Mouse (Mus musculus) embryonic facial prominence, embryonic 10.5 days (tissue): ENCODE measurements around the gene Nfe2. TPM values are rescaled to one million over a fixed set of nuclear protein-coding genes. Genes with fewer than 3 reads are reported as not detected.
"Not testable (repeated sequence)": the region's sequence is repeated elsewhere in the genome, so short reads cannot be mapped to it uniquely, and the experiment has no call there.

ENCODE experiments used
- DNase-seq: peaks from one replicate; pipeline ENCODE4 v3.0.0-alpha.2; 2017; ENCODE audit warnings: low spot score
- H3K27ac ChIP-seq: fragments of 300-500 bp; sonication (generic); replicated peaks from 2 replicates; pipeline ENCODE4 v1.5.1; 2016; ENCODE audit warnings: mild to moderate bottlenecking
- H3K27me3 ChIP-seq: fragments of 300-500 bp; sonication (generic); replicated peaks from 2 replicates; pipeline ENCODE4 v1.6.1; 2016; ENCODE audit warnings: low read depth, mild to moderate bottlenecking; ENCODE audit not compliant: poor library complexity, severe bottlenecking
- H3K36me3 ChIP-seq: fragments of 300-500 bp; sonication (generic); replicated peaks from 2 replicates; pipeline ENCODE4 v1.6.1; 2016; ENCODE audit warnings: mild to moderate bottlenecking, moderate library complexity
- H3K4me1 ChIP-seq: fragments of 300-500 bp; sonication (generic); 2 replicates; pipeline ENCODE4 v1.6.1; 2016
- H3K4me3 ChIP-seq: fragments of 300-500 bp; sonication (generic); 2 replicates; pipeline ENCODE4 v1.5.1; 2016; ENCODE audit warnings: mild to moderate bottlenecking, moderate library complexity
- H3K9me3 ChIP-seq: fragments of 300-500 bp; sonication (generic); 2 replicates; pipeline ENCODE4 v1.6.1; 2016; ENCODE audit warnings: mild to moderate bottlenecking
- WGBS: fragments of 180-500 bp; shearing (Covaris S2); methylation state at CpG from one replicate; pipeline ENCODE4 v1.1.7; 2016; 5-methylcytosine and 5-hydroxymethylcytosine counted together
- polyA plus RNA-seq: library from polyadenylated mRNA; unstranded; fragments of >200 nt; fragmentation: Nextera tagmentation; extraction: Ambion mirVana; gene quantifications from 2 replicates; pipeline ENCODE4 v1.2.1, GENCODE M21; 2016

Gene Nfe2
- polyA plus RNA-seq, 1 experiment from 2014 or later = 5.9 TPM

DNA sequence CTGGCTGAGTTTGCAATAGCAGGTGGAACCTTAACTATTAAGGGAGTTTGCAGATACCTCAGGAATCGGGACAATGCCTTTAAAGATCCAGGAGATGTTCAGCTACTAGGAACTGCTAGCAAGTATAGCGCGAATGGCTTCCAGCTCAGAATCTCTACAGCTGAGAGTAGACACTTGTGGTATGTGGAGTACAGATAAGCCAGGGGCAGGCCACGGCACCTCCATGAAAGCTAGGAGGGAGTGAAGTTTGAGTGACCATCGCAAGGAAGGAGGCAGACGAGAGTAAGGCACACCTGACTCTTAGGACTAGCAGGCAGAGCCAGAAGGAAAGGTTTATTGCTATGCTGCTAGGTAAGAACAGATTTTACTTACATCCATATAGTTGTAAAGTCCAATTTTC lies 12.6 kb downstream of the Nfe2 start:
- H3K4me3 ChIP-seq = 0 out of 2 replicates have a peak overlapping the region, but pooled peaks have one; percentile 28
- 82% methylated on average over 6 of the region's 6 CpGs for WGBS
- no peak for DNase-seq
- no peaks in the 10 kb centered on the region for H3K27me3 ChIP-seq
- peaks cover 31% of the 10 kb centered on the region for H3K4me1 ChIP-seq
- peaks cover 87% of the 10 kb centered on the region for H3K36me3 ChIP-seq
- no peaks in the 10 kb centered on the region for H3K9me3 ChIP-seq
- no peak overlapping the region for H3K27ac ChIP-seq

DNA sequence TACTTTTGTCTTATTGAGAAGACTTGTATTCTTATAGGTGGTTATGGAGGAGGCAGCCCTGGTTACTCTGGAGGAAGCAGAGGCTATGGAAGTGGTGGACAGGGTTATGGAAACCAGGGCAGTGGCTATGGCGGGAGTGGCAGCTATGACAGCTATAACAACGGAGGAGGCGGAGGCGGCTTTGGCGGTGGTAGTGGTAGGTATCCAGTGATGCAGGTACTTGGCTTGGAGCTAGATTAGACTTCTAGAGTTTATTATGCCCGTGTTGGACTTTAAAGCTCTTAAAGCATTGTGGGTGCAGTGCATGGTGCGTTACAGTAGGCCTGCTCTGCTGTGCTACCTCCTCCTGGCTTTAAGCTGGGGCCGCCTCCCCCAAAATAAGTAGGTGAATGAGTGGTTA lies 15.3 kb downstream of the Nfe2 start:
- H3K4me3 ChIP-seq = peak overlapping the region; percentile 81
- no peaks in the 10 kb centered on the region for H3K9me3 ChIP-seq
- no peak overlapping the region for H3K27ac ChIP-seq
- DNase-seq = no peak
- H3K36me3 ChIP-seq = peaks cover 68% of the 10 kb centered on the region
- no peaks in the 10 kb centered on the region for H3K27me3 ChIP-seq
- WGBS = 74% methylated on average over 8 of the region's 8 CpGs
- peaks cover 32% of the 10 kb centered on the region for H3K4me1 ChIP-seq

DNA sequence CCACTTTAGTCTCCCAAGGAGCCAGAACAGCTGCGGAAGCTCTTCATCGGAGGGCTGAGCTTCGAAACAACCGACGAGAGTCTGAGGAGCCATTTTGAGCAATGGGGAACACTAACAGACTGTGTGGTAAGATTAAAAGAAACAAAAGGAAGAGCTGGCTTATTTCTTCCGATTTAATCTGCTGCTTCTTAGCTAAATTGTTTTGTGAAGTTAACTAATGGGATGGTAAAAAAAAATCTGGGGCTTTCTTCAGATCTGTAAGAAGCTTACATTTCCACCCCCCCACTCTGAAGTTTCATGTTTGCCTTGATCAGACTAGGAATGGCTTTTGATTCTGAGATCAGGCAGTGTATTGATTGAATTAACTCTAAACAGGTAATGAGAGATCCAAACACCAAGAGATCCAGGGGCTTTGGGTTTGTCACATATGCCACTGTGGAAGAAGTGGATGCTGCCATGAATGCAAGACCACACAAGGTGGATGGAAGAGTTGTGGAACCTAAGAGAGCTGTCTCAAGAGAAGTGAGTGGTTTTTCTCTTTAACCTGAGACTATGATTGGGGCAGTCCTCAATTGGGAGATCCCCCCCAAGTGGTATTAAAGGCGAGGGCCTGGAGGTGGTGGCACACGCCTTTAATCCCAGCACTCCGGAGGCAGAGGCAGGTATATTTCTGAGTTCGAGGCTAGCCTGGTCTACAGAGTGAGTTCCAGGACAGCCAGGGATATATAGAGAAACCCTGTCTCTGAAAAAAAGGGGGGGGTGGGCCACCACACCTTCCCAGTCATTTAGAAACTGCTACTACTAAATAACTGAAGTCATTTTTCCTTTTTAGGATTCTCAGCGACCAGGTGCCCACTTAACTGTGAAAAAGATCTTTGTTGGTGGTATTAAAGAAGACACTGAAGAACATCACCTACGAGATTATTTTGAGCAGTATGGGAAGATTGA lies 16.9 kb downstream of the Nfe2 start:
- peak overlapping the region; percentile 81 for H3K4me3 ChIP-seq
- peak overlapping the region; percentile 98 for H3K27ac ChIP-seq
- WGBS = 15% methylated on average over 12 of the region's 12 CpGs
- not testable (repeated sequence) for DNase-seq, H3K27me3 ChIP-seq, H3K9me3 ChIP-seq
- peaks cover 64% of the 10 kb centered on the region for H3K36me3 ChIP-seq
- H3K4me1 ChIP-seq = peaks cover 34% of the 10 kb centered on the region

DNA sequence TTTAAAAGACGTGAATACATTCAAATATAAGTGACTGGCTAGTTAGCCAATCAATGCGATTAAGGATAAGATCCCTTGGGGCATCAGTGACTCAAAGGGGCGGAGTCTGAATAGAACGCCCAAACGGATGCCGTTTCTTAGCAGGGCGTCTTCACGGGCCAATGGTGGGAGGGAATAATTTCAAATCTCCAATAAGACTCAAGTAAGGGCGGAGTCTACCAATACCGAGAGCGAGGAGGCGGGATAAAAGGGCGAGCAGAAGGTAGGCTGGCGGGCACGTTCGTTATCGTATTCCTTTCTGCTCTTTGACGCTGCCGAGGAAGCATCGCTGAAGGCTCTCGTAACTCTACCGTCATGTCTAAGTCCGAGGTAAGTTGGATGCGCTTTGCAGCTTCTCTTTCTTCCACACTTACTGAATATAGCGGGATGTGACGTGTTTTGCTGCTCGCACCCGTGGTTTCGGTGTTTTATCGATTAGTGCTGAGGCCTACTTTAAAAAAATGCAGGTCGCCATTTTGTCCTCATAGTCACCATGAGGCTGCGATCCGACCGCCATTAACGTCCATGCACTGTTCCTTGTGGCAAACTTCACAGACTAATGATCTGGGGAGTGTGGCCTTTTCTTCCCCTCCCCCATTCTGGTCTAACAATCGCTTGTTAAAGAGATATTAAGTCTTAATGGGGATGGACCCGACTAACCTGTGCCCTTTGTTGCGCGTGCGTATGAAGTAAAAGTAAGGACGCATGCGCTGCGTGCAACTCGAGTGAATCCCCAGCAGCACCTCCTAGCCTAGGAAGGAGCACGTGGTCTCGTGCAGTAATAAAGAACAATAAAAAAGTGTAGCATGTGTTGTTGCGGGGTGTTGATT lies 17.8 kb downstream of the Nfe2 start, which contains the start of gene Hnrnpa1:
Gene Hnrnpa1, plus strand, starts transcription at position 273 of the 869 bp plus-strand sequence.
- peak; percentile 93 for DNase-seq
- Histone ChIP-seq H3K27me3 (no peaks in the 10 kb centered on the region), H3K36me3 (peaks cover 64% of the 10 kb centered on the region), H3K4me1 (peaks cover 34% of the 10 kb centered on the region), H3K9me3 (0 out of 2 replicates have a peak, but pooled peaks cover 2% of the 10 kb centered on the region), H3K4me3 (peak within 1 kb of the TSS; percentile 81), H3K27ac (peak within 1 kb of the TSS; percentile 98)
- under 1% methylated on average over 47 of the region's 47 CpGs for WGBS

DNA sequence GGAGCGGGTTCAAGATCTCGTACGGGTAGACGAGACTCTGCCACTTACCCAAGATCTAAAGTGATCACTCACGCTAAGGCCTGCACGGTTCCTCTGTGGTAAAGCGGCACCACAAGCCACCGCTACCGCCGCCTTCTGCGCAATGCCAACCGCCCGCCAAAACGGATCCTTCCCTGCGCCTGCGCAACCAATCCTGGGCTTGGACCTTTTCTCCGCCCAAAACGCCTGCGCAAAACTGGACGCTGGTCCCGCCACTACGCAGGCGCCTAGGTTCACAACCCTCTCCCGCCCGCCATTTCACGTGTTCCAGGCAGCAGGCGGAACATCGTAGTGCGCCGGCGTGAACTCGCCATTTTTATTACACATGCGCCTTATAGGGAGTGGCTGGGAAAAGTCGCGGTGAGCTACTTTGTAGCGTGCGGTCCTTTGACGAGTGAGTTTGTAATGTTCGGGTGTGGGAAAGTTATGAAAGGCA lies 18.5 kb downstream of the Nfe2 start, which contains the start of gene Cbx5:
Gene Cbx5, minus strand, starts transcription at position 132 of the 475 bp plus-strand sequence.
- Histone ChIP-seq H3K36me3 (peaks cover 64% of the 10 kb centered on the region), H3K27me3 (no peaks in the 10 kb centered on the region), H3K9me3 (peaks cover 2% of the 10 kb centered on the region; the same call in 1 of the 2 replicates), H3K27ac (peak within 1 kb of the TSS; percentile 98), H3K4me1 (peaks cover 32% of the 10 kb centered on the region), H3K4me3 (peak within 1 kb of the TSS; percentile 81)
- WGBS = under 1% methylated on average over 39 of the region's 39 CpGs
- DNase-seq = peak; percentile 97

DNA sequence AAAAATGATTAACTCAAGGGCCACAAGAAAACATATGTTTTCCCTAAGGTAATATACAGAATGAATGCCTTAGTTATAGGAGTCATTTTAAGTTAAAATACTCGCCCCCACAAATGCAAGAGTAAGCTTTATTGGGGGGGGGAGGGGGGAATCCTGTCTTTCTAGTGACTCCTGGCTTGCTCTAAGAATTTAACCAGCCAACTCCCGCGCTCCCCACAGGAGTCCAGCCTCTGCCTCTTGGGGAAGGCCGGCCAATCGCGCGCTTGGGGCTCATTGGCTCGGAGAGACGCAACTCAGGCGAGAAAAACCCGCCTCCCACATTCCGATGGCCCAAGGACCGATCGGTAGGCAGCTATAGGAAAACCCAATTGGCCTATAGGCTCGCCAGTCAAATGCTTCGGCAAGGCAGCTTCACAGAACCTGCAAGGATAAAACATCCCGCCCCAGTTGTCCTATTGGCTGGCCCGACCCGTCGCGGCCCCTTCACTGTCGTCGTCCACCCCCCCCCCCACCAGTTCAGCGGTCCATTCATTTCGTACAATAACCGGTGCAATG lies 19.0 kb downstream of the Nfe2 start:
- H3K27ac ChIP-seq = peak overlapping the region; percentile 98
- H3K36me3 ChIP-seq = peaks cover 68% of the 10 kb centered on the region

DNA sequence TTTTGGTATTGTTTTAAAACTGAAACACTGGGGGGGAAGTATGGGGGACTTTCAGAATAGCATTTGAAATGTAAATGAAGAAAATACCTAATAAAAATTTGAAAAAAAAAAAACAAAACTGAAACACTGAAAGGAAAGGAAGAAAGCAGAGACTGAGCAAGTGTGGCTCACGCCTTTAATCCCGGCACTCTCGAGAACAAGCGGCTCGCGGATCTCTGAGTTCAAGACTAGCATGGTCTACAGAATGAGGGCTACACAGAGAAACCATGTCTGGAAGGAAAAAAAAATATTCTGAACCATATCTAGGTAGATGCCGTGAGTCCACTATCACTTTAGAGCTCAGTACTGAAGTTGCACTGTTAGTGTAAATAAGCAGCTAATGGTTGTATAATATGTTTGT lies 20.9 kb downstream of the Nfe2 start:
- Histone ChIP-seq H3K27me3 (no peaks in the 10 kb centered on the region), H3K36me3 (peaks cover 60% of the 10 kb centered on the region), H3K4me3 (no peak overlapping the region), H3K4me1 (peaks cover 15% of the 10 kb centered on the region), H3K9me3 (peaks cover 2% of the 10 kb centered on the region; the same call in 1 of the 2 replicates), H3K27ac (no peak overlapping the region)
- WGBS = 94% methylated on average over 7 of the region's 7 CpGs
- no peak for DNase-seq

More for the DNA sequence above, 19.0 kb downstream of the Nfe2 start:
- H3K27me3 ChIP-seq = no peaks in the 10 kb centered on the region
- H3K4me3 ChIP-seq = peak overlapping the region; percentile 81
- under 1% methylated on average over 26 of the region's 26 CpGs for WGBS
- H3K9me3 ChIP-seq = peaks cover 2% of the 10 kb centered on the region; the same call in 1 of the 2 replicates
- peaks cover 32% of the 10 kb centered on the region for H3K4me1 ChIP-seq
- DNase-seq = peak; percentile 96

DNA sequence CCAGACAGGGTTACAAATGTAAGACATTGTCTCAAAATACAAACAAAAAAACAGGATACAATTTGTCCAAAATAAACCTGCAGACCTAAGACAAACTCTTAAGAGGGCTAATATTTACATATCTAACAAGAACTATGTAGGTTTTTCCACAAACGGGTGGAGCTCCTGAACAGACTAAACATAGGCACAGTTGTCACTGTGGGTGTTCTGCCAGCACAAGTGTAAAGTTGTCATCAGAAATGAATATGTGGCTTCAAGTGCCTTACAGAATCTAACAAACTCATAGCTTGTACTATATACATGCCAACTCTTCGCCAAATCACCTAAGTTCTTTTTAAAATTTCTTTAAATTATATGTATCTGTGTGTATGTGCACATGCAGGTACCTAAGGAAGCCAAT lies 25.1 kb downstream of the Nfe2 start:
- no peak for DNase-seq

DNA sequence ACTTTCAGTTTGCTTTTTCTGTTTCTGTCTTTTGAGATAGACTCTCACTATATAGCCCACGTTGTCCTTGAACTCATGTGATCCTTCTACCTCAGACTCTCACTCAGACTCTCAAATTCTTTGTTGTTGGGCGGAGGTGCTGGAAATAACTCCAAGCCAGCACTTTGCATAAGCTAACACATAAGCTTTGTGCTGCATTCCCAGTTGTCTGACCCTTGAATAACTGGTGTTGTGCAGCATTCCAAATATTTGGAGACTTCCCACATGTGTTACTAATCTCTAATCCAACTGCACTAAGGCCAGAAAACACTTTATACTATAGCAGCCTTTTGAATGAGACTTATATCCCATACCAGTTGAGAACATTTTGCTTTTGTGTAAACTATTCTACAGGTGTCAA lies 29.3 kb downstream of the Nfe2 start:
- 86% methylated on average over 2 of the region's 2 CpGs for WGBS
- Histone ChIP-seq H3K4me3 (no peak overlapping the region), H3K9me3 (no peaks in the 10 kb centered on the region), H3K4me1 (no peaks in the 10 kb centered on the region; the same call in 1 of the 2 replicates), H3K27ac (no peak overlapping the region), H3K27me3 (no peaks in the 10 kb centered on the region), H3K36me3 (peaks cover 20% of the 10 kb centered on the region)
- DNase-seq = no peak

More for the DNA sequence above, 25.1 kb downstream of the Nfe2 start:
- Histone ChIP-seq H3K4me1 (peaks cover 4% of the 10 kb centered on the region), H3K27me3 (no peaks in the 10 kb centered on the region), H3K36me3 (peaks cover 47% of the 10 kb centered on the region), H3K4me3 (no peak overlapping the region), H3K27ac (no peak overlapping the region), H3K9me3 (peaks cover 2% of the 10 kb centered on the region; the same call in 1 of the 2 replicates)
- WGBS = 93% methylated on average over 2 of the region's 2 CpGs

DNA sequence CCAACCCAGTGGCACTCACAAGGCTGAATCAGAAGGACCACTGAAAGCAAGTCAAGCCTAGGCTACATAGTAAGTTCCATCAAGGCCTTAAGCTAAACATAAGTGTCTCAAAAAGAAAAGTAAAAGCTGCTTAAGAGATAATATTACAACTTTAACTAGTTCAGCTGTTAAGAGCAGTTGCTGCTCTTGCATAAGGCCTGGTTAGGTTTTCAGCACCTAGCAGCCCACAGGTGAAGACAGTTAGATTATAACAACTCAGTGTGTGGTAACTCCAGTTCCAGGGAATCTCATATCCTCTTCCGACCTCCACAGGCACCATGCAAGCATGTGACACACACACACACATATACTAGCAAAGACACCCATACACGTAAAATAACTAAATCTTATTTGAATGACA lies 30.6 kb downstream of the Nfe2 start:
- no peak overlapping the region for H3K4me3 ChIP-seq
- H3K36me3 ChIP-seq = peaks cover 24% of the 10 kb centered on the region
- H3K27ac ChIP-seq = no peak overlapping the region
- DNase-seq = no peak
- no peaks in the 10 kb centered on the region; the same call in 1 of the 2 replicates for H3K4me1 ChIP-seq
- no peaks in the 10 kb centered on the region for H3K9me3 ChIP-seq
- WGBS = 87% methylated on average over 2 of the region's 2 CpGs
- no peaks in the 10 kb centered on the region for H3K27me3 ChIP-seq

DNA sequence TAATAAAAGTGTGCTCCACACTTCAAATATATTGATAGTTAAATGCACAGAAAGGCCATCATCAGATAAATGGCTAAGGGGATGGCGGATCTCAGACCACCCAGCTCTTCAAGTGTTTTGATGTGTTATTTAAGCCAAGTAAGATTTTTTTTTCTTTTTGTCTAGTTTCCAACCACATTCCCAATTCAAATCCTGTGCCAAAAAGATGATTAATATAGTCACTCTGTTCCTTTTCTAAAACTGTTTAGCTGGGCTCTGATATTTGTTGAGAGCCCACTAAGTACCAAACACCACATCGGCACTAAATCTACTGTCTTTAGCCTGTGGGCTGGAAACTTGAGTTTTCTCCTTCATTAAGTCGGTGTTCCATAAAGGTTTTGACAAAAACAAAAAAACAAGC lies 31.2 kb downstream of the Nfe2 start:
- peaks cover 27% of the 10 kb centered on the region for H3K36me3 ChIP-seq
- H3K27me3 ChIP-seq = no peaks in the 10 kb centered on the region
- no peak for DNase-seq
- H3K4me1 ChIP-seq = no peaks in the 10 kb centered on the region; the same call in 1 of the 2 replicates
- H3K4me3 ChIP-seq = no peak overlapping the region
- WGBS = 94% methylated on average over 3 of the region's 3 CpGs
- no peak overlapping the region for H3K27ac ChIP-seq
- no peaks in the 10 kb centered on the region for H3K9me3 ChIP-seq

DNA sequence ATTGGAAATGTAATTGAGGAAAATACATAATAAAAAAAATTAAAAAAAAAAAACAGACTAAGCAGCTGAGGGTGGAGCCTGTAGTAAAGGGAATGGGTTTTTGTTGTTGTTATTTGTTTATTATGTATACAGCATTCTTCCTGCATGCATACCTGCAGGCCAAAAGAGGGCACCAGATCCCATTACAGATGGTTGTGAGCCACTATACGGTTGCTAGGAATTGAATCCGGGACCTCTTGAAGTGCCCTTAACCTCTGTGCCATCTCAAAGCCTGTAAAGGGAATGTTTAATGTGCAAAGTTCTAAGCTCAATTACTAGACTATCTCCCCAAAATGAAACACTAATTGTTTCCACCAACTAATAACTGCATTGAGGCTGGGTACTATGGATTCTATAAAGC lies 34.0 kb downstream of the Nfe2 start:
- no peak overlapping the region for H3K4me3 ChIP-seq
- peaks cover 3% of the 10 kb centered on the region; the same call in 1 of the 2 replicates for H3K4me1 ChIP-seq
- no peaks in the 10 kb centered on the region for H3K9me3 ChIP-seq
- 88% methylated on average over 2 of the region's 2 CpGs for WGBS
- peaks cover 51% of the 10 kb centered on the region for H3K36me3 ChIP-seq
- no peaks in the 10 kb centered on the region for H3K27me3 ChIP-seq
- DNase-seq = no peak
- no peak overlapping the region for H3K27ac ChIP-seq
